Mouse (Mus musculus): ENCODE results near the gene Git2. TPM values are rescaled to one million over a fixed set of nuclear protein-coding genes. Genes with fewer than 3 reads are reported as not detected.

The Git2 gene
- polyA plus RNA-seq, 1 experiment from 2014 or later = 49.3 TPM

DNA sequence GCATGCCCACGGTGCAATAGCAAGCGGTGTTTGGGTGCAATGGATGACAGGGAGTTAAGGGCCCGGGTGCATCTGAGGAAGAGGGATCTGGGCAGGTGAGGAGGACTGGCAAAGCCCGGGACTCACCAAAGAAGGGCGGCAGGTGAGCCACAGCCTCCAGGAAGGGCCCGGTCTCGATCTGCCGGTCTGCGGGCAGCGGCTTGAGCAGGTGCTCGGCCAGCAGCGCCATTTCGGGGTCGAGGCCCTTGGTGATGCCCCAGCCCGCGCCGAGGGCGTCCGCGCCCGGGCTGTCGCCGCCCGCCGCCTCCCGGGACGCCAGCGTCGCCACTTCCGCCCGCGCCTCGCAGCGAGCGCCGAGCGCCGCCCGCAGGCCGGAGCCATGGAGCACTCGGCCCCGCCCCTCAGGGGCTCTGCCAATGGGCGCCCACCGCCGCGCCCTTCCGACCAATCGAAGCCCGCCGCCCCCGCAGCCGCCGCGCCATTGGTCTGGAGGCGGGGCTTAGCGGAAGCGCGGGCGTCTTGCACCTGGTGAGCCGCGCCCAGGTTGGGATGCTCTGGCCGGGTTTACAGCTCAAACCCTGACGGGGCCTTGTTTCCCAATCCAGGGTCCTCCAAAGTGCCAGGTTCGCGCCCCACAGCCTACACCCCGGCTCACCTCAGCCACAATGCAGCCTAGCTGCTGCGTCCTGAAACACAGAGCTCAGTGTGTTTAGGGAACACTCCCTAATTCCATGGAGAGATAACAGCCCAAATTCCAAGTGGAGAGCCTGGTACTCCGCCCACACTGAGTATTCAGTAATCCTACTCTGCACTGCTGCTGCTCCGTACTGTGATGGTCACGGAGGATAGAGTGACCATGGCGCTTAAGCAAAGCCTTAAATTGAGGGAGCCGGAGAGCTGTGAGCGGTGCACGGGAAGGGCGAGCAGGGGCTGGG is 84.4 kb downstream of the Git2 start, which contains the start of gene Gltp:
TSS of gene Gltp (minus strand) at position 352 of the 935 bp plus-strand sequence.
- peak; percentile 95 for ATAC-seq (ENCODE audit: borderline replicate concordance, extremely low read depth, low FRiP score, low TSS enrichment)
- H3K36me3 ChIP-seq = no peaks in the 10 kb centered on the region
- peak within 1 kb of the TSS; percentile 86 for H3K4me2 ChIP-seq
- peak within 1 kb of the TSS; percentile 75 for H3K4me3 ChIP-seq
- no peaks in the 10 kb centered on the region for H3K9me3 ChIP-seq
- peaks cover 33% of the 10 kb centered on the region for H3K4me1 ChIP-seq
- H3K9ac ChIP-seq = peak within 1 kb of the TSS; percentile 83
- no peaks in the 10 kb centered on the region; the same call in 1 of the 2 replicates for H3K27me3 ChIP-seq
- 3% methylated on average over 71 of the region's 75 CpGs for WGBS
- peak within 1 kb of the TSS; percentile 67 for H3K27ac ChIP-seq

DNA sequence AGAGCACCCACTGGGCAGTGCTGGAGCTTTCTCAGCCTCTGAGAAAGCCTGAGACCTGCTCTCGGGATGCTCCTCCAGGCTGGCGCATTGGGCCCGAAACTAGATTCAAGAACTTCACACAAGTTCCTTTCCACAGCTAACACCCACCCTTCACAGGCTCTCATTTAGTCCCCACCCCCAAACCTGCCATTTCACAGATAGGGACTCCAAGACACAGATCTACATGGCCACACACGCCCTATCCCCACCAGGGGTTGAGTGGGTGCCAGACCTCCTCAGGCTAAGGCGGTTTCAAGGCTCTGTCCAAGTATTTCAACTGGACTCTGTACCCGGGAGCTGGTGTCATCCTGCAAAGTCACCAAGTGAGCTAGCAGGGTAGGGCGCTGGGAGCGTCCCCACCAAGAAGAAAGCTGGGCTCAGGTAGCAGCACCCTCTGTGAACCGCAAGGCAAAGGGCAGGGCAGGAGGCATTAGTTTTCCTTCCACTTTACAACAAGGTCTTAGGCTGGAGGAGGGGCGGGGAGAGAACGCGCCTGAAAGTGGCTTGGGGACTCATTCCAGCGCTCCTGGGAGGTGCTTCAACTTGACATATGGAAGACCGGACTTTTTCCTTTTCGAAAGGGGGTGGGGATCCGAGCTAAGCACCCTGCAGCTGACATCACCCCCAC is 85.5 kb downstream of the Git2 start:
- 16% methylated on average over 16 of the region's 16 CpGs for WGBS
- ATAC-seq (ENCODE audit: borderline replicate concordance, extremely low read depth, low FRiP score, low TSS enrichment) = no peak
- Histone ChIP-seq H3K36me3 (no peaks in the 10 kb centered on the region), H3K27me3 (no peaks in the 10 kb centered on the region; the same call in 1 of the 2 replicates), H3K4me3 (peak overlapping the region; percentile 75), H3K27ac (peak overlapping the region; percentile 67), H3K4me1 (peaks cover 33% of the 10 kb centered on the region), H3K4me2 (peak overlapping the region; percentile 86), H3K9me3 (no peaks in the 10 kb centered on the region), H3K9ac (peak overlapping the region; percentile 83)

DNA sequence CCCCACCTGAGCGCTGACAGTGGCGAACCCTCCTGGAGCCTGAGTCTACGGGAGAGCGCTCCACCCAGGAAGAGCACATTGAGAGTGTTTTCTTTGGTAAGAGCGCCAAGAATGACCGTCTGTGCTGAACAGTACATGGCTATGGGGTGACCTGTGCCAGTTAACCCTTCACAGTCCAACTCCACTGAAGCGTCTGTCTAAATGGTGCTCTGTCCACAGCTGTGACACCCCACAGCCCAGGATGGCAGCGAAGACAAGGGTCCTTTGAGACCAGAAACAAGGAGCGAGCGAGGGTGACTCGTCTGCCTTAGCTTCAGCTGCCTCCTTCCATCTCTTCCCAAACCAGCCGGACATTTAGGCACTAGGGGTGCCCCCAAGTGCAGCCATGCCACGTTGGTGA is 86.6 kb downstream of the Git2 start:
- no peak overlapping the region for H3K9ac ChIP-seq
- no peaks in the 10 kb centered on the region for H3K36me3 ChIP-seq
- H3K4me1 ChIP-seq = peaks cover 33% of the 10 kb centered on the region
- H3K27ac ChIP-seq = no peak overlapping the region
- WGBS = 73% methylated on average over 13 of the region's 13 CpGs
- H3K4me3 ChIP-seq = no peak overlapping the region
- no peak for ATAC-seq (ENCODE audit: borderline replicate concordance, extremely low read depth, low FRiP score, low TSS enrichment)
- no peaks in the 10 kb centered on the region; the same call in 1 of the 2 replicates for H3K27me3 ChIP-seq
- H3K9me3 ChIP-seq = no peaks in the 10 kb centered on the region
- no peak overlapping the region for H3K4me2 ChIP-seq

DNA sequence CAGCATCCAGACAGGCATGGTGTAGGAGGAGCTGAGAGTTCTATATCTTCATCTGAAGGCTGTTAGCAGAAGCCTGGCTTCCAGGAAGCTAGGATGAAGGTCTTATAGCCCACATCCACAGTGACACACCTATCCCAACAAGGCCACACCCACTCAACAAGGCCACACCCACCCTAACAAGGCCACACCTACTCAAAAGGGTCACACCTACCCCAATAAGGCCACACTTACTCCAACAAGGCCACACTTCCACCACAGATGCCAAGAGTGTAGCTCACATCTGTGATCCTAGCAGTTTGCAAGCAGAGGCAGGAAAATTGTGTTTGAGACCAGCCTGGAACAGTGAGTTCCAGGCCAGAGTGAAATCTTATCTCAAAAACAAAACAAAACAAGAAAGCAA is 87.4 kb downstream of the Git2 start:
- no peak overlapping the region for H3K27ac ChIP-seq
- no peaks in the 10 kb centered on the region for H3K9me3 ChIP-seq
- H3K27me3 ChIP-seq = no peaks in the 10 kb centered on the region; the same call in 1 of the 2 replicates
- H3K4me1 ChIP-seq = peaks cover 33% of the 10 kb centered on the region
- no peak overlapping the region for H3K4me2 ChIP-seq
- H3K9ac ChIP-seq = no peak overlapping the region
- ATAC-seq (ENCODE audit: borderline replicate concordance, extremely low read depth, low FRiP score, low TSS enrichment) = no peak
- no peak overlapping the region for H3K4me3 ChIP-seq
- no peaks in the 10 kb centered on the region for H3K36me3 ChIP-seq

DNA sequence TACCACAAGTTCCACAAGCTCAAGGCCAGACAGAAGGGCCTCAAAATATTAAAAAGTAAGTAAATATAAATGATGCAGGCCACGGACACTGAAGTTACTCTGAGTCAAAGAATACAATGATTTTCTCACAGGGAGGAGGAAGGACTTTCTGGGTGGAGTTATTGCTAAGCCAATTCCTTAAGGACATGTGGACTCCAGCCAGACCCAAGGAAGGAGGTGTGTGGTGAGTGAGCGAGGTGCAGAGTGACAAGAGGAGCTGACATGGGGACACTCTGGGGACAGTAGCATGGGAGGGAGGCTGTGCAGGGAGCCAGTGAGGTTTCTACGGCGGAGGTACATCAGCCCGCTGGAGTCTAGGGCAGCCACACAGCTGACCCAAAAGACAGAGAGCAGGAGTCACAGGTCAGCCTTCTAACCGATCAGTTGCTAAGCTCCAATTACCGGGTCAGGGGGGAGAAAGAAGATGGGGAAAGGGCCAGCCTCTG is 88.5 kb downstream of the Git2 start:
- Histone ChIP-seq H3K9me3 (no peaks in the 10 kb centered on the region), H3K4me2 (no peak overlapping the region), H3K27ac (no peak overlapping the region), H3K4me1 (peaks cover 38% of the 10 kb centered on the region), H3K27me3 (no peaks in the 10 kb centered on the region), H3K9ac (no peak overlapping the region), H3K4me3 (no peak overlapping the region), H3K36me3 (no peaks in the 10 kb centered on the region)
- ATAC-seq (ENCODE audit: borderline replicate concordance, extremely low read depth, low FRiP score, low TSS enrichment) = no peak
- 54% methylated on average over 7 of the region's 7 CpGs for WGBS

DNA sequence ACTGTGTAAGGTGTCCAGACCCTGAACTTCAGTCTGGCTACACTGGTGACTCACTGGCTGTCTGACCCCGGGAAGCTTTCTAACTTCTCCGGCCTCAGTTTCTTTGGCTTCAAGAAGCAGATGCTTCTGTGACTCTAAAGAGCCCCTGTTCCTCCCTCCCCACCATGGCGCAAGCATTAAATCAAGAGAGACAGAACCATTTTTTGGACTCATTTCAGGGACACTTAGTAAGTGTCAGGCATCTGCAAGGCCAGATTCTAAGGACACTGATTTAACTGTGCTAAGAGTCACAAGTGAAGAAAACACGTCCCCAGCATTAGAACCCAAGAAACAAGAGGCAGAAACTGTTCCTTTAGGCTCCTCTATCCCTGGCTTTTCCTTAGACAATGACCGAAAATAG is 89.3 kb downstream of the Git2 start:
- no peaks in the 10 kb centered on the region for H3K9me3 ChIP-seq
- H3K4me1 ChIP-seq = peaks cover 40% of the 10 kb centered on the region
- no peak overlapping the region for H3K4me3 ChIP-seq
- no peaks in the 10 kb centered on the region for H3K36me3 ChIP-seq
- WGBS = 81% methylated on average over 5 of the region's 5 CpGs
- no peaks in the 10 kb centered on the region for H3K27me3 ChIP-seq
- ATAC-seq (ENCODE audit: borderline replicate concordance, extremely low read depth, low FRiP score, low TSS enrichment) = no peak
- no peak overlapping the region for H3K9ac ChIP-seq
- H3K27ac ChIP-seq = no peak overlapping the region
- H3K4me2 ChIP-seq = no peak overlapping the region

DNA sequence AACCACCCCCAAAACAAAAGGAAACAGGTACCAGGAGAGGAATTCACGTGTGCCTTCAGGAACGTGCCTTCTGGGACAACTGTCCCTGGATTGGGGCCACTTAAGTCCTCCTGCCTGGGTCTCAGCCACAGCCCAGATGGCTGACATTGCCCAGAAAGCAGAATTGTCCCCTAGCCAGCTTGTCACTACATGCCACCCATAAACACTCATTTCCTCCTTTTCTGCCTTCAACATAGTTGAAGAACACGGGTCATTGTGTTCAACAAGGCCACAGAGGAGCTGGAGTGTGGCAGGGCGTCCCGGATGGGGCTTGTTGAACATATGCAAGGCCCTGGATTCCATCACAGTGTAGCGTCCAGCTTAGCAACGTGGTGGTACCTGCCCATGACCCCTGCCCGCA is 93.6 kb downstream of the Git2 start:
- Histone ChIP-seq H3K36me3 (peaks cover 5% of the 10 kb centered on the region; the same call in 1 of the 2 replicates), H3K9ac (no peak overlapping the region; the same call in 1 of the 2 replicates), H3K4me3 (no peak overlapping the region), H3K27me3 (no peaks in the 10 kb centered on the region), H3K4me1 (peaks cover 23% of the 10 kb centered on the region), H3K27ac (peak overlapping the region; percentile 70), H3K9me3 (no peaks in the 10 kb centered on the region), H3K4me2 (no peak overlapping the region)
- WGBS = 66% methylated on average over 8 of the region's 8 CpGs
- ATAC-seq (ENCODE audit: borderline replicate concordance, extremely low read depth, low FRiP score, low TSS enrichment) = no peak

DNA sequence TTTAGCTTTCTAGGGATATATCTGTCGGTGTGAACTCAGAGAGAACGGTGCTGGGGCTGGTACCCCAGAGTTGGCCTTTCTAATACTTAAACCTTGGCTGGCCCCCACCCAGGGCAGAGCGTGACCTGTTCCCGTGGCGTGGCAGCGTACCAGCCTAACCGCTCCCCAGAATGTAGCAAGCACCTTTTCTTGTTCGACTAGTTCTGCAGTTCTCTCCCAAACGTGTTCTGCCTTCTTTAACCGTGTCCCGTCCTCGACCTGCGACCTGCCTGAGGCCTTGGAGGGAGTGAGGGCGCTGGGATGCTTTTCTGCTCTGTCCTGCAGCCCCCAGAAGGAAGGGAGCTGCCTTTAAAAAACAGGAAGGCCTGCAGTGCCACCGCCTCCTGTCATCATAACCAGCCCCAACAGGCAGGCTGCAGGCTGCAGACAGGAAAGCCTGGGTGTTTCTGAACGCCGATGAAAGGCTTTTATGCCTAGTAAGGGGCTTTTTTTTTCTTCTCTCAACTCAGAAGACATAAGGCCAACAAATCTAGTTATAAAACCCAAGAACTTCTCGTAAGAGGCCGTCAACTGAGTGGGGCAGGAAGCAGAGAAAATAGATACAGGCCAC is 94.5 kb downstream of the Git2 start:
- Histone ChIP-seq H3K4me2 (no peak overlapping the region), H3K4me1 (peaks cover 23% of the 10 kb centered on the region), H3K9me3 (no peaks in the 10 kb centered on the region), H3K4me3 (no peak overlapping the region), H3K36me3 (peaks cover 5% of the 10 kb centered on the region), H3K9ac (no peak overlapping the region), H3K27me3 (no peaks in the 10 kb centered on the region), H3K27ac (peak overlapping the region; percentile 70)
- no peak for ATAC-seq (ENCODE audit: borderline replicate concordance, extremely low read depth, low FRiP score, low TSS enrichment)
- WGBS = 49% methylated on average over 19 of the region's 19 CpGs

DNA sequence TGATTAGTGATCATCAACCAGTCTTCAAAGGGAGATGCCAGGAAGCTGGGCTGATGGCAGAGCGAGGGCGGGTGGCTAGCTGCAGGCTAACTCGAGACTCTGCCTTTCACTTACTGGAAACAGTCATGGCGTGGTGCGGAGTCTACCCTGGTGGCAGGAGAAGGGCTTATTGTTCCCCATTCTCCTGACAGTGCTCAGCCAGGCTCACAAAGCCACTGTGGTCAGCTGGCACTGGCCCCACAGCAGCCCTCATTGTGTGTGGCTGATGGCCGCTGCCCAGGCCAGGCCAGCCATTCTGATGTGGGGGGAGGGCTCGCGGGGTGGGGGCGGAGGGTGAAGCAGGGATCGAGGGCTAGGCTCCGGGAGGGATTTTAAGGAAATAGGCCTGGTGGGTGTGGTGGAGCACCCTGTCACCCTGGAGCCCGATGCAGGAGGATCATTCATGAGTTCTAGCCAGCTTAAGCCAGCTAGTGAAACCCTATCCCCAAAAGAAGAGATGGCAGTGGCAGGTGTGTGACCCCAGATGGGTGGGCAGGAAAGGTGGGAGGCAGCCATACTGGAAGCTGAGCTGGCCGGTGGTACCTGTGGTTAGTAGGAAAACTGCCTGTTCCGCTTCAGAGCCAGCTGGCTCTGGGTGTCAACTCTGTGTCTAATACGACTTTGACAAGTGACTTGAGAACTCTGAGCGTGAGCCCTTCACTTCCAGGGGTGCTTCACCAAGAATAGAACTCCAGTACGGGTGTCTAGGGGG is 95.3 kb downstream of the Git2 start:
- 71% methylated on average over 17 of the region's 17 CpGs for WGBS
- Histone ChIP-seq H3K27ac (peak overlapping the region; percentile 70), H3K4me2 (no peak overlapping the region), H3K36me3 (peaks cover 5% of the 10 kb centered on the region), H3K9ac (no peak overlapping the region), H3K4me3 (no peak overlapping the region), H3K9me3 (no peaks in the 10 kb centered on the region), H3K27me3 (no peaks in the 10 kb centered on the region), H3K4me1 (peaks cover 23% of the 10 kb centered on the region)
- no peak for ATAC-seq (ENCODE audit: borderline replicate concordance, extremely low read depth, low FRiP score, low TSS enrichment)
